Mouse (Mus musculus) liver, postnatal 0 days (tissue): ENCODE measurements around the gene Gadl1.

Experiments used
- CTCF ChIP-seq: sonication (generic); IDR thresholded peaks from 2 replicates; pipeline ENCODE4 v1.5.1; 2016; ENCODE audit warnings: antibody characterized with exemption, low read depth
- EP300 ChIP-seq: IDR thresholded peaks from 2 replicates; pipeline ENCODE4 v1.6.1; 2016; ENCODE audit warnings: antibody characterized with exemption, low read depth, mild to moderate bottlenecking

DNA sequence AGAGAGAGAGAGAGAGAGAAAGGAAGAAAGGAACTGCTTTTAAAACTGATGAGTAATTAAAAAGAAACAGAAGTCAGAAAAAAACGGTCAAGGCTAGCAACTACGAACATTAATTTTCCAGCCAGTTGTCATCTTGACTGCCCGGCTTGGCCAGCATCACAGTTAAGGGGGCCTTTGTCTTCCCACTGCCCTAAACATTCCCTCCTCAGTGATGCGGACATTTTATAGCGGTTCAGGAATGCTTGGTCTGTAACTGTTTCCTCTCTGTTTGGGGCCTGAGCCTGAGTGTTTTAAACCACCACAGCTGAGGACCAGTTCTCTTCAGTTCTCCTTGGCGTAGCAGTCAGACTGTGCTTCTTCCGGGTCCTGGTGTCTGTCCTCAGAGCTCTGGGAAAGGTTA, 4.8 kb downstream of the Gadl1 start:
- no peak for TF ChIP-seq CTCF
- no peak for TF ChIP-seq EP300
